Mouse (Mus musculus) heart, adult 2 months (tissue): ENCODE measurements around the gene Smim5.

Experiments
- CTCF ChIP-seq: fragments of 200-600 bp; IDR thresholded peaks from 2 replicates; pipeline ENCODE4 v1.8.1; 2022; ENCODE audit warnings: antibody characterized with exemption, mild to moderate bottlenecking, moderate library complexity
- EP300 ChIP-seq: fragments of 200-500 bp; IDR thresholded peaks from 2 replicates; pipeline ENCODE4 v1.6.1; 2011; ENCODE audit warnings: low read depth, low read length, control low read depth; ENCODE audit not compliant: insufficient read depth
- POLR2A ChIP-seq: fragments of 200-500 bp; IDR thresholded peaks from 2 replicates; pipeline ENCODE4 v1.6.1; 2011; ENCODE audit warnings: mild to moderate bottlenecking, low read depth, low read length, control low read depth; ENCODE audit not compliant: insufficient read depth

DNA sequence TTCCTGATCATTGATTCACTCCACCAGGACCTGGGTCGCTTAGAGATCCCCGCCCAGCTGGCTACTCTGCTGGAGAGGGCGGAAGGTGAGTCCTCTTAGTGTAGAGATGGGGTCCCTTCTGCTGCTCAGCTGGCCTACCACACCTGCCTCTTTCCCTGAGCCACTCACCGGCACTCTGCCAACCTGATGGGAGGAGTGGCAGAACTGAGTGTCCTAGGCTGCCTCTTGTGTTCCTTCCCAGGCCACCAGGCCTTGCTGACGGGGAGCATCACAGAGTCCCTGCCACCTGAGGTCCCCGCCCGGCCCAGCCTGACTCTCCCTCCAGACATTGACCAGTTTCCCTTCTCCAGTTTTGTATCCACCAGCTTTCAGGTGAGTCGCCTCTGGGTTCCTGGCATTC is 21.7 kb upstream of the Smim5 start:
- TF ChIP-seq POLR2A (no peak), CTCF (no peak), EP300 (no peak)
